Mouse (Mus musculus) cerebellum, adult 2 months (tissue): Measurements from ENCODE around the gene Proser2.

ENCODE experiments used
- CTCF ChIP-seq: fragments of 200-500 bp; IDR thresholded peaks from 2 replicates; pipeline ENCODE4 v1.5.1; 2011; ENCODE audit warnings: low read depth, mild to moderate bottlenecking, control low read depth, low read length, moderate library complexity, borderline replicate concordance; ENCODE audit not compliant: insufficient read depth
- POLR2A ChIP-seq: fragments of 200-500 bp; IDR thresholded peaks from 2 replicates; pipeline ENCODE4 v1.6.1; 2011; ENCODE audit warnings: low read length, control low read depth, borderline replicate concordance; ENCODE audit not compliant: insufficient read depth

DNA sequence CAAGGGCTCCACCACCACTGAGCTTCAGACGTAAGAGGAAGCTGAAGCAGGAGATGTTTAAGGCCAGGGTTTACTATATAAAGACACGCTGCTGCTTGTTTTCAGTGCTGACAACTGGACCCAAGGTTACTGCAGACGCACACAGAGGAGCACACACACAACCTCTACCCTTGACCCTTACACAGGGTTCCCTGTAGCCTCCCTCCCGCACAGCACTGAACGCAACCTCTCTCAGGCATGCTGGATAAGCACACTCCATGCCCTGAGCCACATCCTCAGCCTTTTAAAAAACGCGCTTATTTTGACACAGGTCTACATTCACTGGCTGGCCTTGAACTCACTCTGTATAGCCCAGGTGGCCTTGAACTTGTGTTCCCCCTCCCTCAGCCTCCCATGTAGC is 7.0 kb downstream of the Proser2 start:
- no peak for TF ChIP-seq POLR2A
- no peak for TF ChIP-seq CTCF
